Mouse (Mus musculus) cerebral cortex, adult 2 months (tissue): Measurements from ENCODE around the gene Ssc5d.

Experiments
- WGBS: fragments of 180-500 bp; shearing (Covaris S2); methylation state at CpG from one replicate; pipeline ENCODE4 v1.1.7; 2018; 5-methylcytosine and 5-hydroxymethylcytosine counted together

Gene Ssc5d

DNA sequence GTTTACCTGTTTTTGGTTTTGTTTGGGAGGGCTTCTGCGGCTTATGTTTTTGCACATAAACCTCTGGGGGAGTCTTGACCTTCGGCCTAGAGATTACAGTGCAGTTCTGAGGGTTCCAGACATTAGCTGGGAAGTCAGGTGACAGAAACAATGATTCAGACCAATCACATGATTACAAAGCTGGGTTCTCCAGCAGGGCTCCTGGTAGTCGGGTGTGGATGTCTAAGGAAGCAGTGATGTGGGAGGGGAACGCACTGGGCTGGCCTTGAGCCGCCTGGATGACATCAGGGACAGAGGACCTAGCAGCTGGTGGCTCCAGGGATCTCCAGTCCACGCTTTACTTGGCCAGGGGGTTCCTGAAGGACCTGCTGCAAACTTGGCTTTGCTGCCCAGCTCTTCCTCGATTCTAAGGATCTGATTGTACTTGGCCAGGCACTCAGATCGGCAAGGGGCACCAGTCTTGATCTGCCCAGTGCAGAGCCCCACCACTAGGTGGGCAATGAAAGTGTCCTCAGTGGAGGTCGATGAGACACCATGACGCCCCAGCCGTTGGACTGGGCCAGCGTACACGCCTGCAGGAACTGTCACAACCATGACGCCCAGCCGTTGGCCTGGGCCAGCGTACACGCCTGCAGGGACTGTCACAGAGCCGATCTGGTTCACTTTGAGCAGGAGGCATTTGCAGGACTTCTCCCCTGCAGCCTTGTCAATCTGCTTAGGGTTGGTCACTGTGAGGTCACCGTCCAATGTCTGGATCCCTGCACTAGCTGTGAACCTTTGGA is 25.2 kb downstream of the Ssc5d start:
- WGBS, result 84% methylated on average over 19 of the region's 19 CpGs

- WGBS, result 43% methylated on average over 10 of the region's 10 CpGs
Observed at GRCm38 (mm10) chr7:4953815-4954445, 28.3 kb downstream of the Ssc5d start.

DNA sequence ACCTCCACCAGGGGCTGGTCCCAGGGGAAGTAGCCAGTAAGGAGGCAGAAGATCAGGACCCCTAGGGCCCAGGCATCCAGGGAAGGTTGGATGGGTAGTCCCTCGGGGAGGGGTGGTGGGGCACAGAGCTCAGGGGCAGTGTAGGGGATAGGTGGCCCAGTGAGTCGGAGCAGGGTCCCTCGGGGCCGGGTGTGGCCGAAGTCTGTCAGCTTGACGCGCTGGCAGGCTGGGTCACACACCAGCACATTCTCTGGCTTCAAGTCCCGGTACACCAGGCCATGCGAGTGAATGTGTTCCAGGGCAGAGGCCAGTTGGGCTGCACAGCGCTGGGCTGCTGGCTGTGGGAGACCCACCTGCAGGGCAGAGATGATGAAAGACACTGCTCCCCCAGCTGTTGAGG is 31.8 kb downstream of the Ssc5d start:
- 90% methylated on average over 10 of the region's 10 CpGs for WGBS

- 79% methylated on average over 5 of the region's 5 CpGs for WGBS
Observed at GRCm38 (mm10) chr7:4963527-4963926, 37.9 kb downstream of the Ssc5d start.

DNA sequence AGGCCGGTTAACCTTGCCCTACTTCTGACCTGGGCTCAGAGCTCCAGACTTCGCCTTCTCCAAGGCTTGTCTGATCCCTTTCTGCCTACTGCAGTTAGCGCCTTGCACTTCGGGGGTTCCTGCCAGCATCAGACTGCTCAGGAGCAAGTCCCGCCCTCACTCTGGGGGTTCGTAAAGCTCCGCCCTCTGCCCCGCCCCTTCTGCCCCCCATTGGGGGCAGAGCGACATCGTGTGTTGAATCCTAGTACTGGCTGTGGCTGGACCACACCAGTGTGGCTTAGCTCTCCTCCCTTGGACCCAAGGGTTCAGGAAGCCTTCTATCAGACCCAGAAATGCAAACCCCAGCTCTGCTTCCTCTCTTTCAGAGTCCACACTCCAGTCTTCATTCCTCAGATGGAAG is 38.7 kb downstream of the Ssc5d start, which contains the start of gene Sbk2:
Sbk2 (minus strand) TSS at position 135 of the 400 bp plus-strand sequence.
- 9% methylated on average over 10 of the region's 10 CpGs for WGBS

DNA sequence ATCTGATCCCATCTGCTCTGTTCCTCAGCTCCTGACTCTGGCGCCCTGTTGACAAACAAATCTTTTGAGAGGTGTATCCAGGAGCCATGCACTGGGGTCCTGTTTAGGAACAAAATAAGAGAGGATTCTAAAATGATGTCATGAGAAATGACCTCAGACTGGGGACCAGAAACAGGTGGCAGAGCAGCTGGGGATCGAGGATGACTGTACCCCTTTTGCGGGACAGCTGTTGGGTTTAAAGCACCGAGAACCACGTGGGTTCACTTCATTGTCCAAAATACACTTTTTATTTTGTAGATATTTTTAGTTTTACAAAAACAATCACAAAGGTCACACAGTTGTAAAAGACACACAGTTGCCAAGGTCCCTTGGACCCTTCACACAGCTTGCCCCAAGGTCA is 39.4 kb downstream of the Ssc5d start:
- WGBS, result 85% methylated on average over 5 of the region's 5 CpGs

GRCm38 (mm10) chr7:4971068-4971467 is 45.5 kb downstream of the Ssc5d start, which contains the start of gene Sbk3:
Gene Sbk3, minus strand, starts transcription at chr7:4971168.
- WGBS, result 44% methylated on average over 6 of the region's 6 CpGs

GRCm38 (mm10) chr7:4971710-4972109 is 46.1 kb downstream of the Ssc5d start:
- 48% methylated on average over 7 of the region's 7 CpGs for WGBS

- WGBS, result 53% methylated on average over 18 of the region's 18 CpGs
Observed at GRCm38 (mm10) chr7:4972321-4973047, 46.9 kb downstream of the Ssc5d start.

DNA sequence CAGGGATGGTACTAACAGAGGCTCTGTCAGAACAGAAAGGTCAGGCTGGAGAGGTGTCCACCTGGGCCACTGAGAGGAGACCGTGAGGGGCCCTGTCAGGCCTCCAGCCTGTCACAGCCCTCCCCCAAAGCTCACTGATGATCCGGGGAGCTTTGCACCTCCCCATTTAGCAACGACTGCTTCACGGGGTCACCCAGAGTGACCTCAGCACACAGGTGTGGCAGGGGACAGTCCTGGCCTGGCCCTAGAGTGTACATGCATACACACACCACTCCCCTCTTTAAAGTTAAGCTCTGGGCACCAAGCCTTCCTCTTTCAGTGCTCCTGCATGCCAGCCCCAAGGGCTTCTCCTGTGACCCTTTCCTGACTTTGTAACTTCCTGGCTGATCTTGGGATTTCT is 49.9 kb downstream of the Ssc5d start:
- WGBS, result 63% methylated on average over 4 of the region's 4 CpGs

- WGBS, result 93% methylated on average over 7 of the region's 7 CpGs
Observed at GRCm38 (mm10) chr7:4976832-4977231, 51.2 kb downstream of the Ssc5d start.

DNA sequence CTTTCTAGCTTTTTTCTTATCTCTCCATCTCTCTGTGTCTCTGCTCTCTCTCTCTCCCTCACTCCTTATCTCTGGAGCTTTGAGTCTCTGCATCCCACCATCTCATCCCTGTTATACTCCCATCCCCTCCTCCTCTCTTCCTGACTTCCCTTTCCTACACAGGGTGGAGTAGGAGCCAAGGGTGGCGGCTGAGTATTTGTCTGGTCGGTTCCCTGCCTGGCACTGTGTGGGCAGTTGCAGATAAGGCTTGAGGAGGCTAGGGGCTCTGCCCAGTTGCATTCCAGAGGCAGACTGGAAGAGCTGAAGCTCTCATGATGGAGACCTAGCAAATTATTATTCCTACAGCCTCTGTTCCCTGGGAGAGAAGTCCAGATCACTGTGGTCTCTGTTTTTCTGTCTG is 62.7 kb downstream of the Ssc5d start:
- WGBS, result 57% methylated on average over 2 of the region's 2 CpGs

- 59% methylated on average over 55 of the region's 55 CpGs for WGBS
Observed at GRCm38 (mm10) chr7:4993347-4993998, 67.9 kb downstream of the Ssc5d start.

DNA sequence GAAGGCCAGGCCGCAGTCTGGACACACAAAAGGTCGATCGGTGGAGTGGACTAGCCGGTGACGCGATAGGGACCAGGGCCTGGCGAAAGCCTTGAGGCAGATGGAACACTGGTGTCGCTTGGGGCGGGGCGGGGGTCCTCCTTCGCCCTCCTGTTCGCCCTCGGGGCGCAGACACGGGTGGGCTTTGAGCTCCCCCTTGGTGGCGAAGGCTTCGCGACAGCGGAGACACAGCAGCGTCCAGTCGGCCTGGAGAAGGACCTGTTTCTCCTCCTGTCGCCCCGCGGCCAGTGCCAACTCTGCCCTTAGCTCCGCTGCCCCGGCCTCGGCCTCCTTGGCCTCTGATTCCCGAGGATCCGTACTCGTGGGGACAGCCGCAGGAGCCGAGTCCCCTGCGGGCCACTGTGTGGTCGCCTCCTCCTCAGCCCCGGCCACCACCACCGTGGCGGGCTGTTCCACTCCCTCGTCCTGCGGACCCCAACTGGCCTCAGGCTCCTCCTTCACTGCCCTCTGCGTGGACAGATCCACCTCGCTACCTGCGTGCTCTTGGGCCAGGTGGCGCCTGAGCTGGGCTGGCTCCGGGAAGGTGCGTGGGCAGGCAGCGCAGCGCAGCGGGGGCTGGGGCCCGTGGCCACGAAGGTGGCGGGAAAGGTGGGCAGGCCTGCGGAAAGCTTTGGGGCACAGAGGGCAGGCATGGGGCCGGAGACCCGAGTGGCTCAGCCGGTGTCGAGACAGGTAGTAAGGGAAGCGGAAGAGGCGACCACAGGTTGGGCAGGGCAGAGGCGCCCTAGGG is 68.6 kb downstream of the Ssc5d start:
- WGBS, result 67% methylated on average over 59 of the region's 59 CpGs
